Mouse (Mus musculus): Measurements from ENCODE around the gene Gm28048.

- TF ChIP-seq POLR2A (IDR thresholded peaks at IDR 0.05; ENCODE audit: borderline replicate concordance, extremely low read depth, insufficient read depth, insufficient read length, poor library complexity, severe bottlenecking) = no peak
- no peak for TF ChIP-seq CTCF (IDR thresholded peaks at IDR 0.05; ENCODE audit: borderline replicate concordance, extremely low read depth, insufficient read depth, insufficient read length)
Measured at GRCm38 (mm10) chr11:22985510-22985909, 3.6 kb upstream of the Gm28048 start.
